Mouse (Mus musculus): ENCODE measurements at regions not wholly inside any gene's neighbourhood (a gene's known extent, or its start where the extent isn't known, plus 50 kb on each side); places are given as distances from the start of the nearest gene placed in this dataset.
A peak's percentile ranks its signal among the peaks of the same experiment; 100 is the strongest.

GRCm38 (mm10) chr2:48409876-48410275, 404.0 kb upstream of the Acvr2a start:
- DNase-seq: no peak

DNA sequence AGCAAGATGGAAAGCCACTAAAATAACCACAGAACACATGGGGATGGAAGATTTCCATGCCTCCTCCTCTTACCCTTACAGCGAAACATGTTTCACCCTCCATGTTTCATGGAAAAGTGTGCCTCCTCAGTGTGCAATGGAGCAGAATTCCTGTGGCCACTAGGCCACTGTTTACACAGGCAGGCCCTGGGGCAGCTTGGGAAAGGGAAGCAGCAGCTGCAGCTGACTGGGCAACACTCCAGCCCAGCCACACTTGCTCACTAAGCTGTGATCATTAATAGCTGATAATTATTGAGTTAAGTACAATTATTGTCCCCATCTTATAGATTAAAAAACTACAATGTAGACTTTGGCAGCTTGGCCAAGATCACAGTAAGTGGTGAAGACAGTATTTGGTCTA, 402.5 kb upstream of the Acvr2a start:
- DNase-seq: no peak

GRCm38 (mm10) chr2:48412683-48413440, 401.0 kb upstream of the Acvr2a start:
- no peak for DNase-seq

- no peak for DNase-seq
Measured at GRCm38 (mm10) chr2:48414596-48415481, 399.1 kb upstream of the Acvr2a start.

DNA sequence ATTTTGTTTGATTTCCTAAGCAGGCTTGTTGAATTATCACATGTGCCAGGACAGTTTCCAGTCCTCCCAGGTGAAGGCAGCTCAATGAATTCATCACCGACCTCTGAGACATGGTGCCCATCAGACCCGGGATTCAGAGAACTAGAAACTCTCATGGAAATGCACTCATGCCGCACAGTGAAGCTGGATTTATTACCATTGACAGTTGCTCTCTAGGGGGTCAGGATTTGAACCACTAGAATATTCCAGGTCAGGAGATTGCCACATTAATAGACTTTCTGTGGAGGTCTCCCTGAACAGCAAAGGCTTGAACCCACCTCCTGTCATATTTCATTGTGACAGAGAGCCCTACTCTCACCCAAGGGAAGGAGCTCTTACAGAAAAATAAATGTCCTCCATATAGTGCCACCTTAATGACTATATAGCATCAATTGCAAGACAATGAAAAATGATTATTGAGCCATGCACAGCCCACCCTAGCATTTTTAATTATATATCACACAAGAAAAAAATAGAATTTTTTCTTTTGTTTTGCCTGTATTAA, 397.6 kb upstream of the Acvr2a start:
- no peak for DNase-seq

- no peak for DNase-seq
Measured at GRCm38 (mm10) chr2:48417000-48417596, 396.8 kb upstream of the Acvr2a start.

- DNase-seq: no peak
Measured at GRCm38 (mm10) chr2:48420791-48421190, 393.1 kb upstream of the Acvr2a start.

- no peak for DNase-seq
Measured at GRCm38 (mm10) chr2:48423861-48424442, 390.0 kb upstream of the Acvr2a start.

GRCm38 (mm10) chr2:48424562-48424961, 389.3 kb upstream of the Acvr2a start:
- no peak for DNase-seq

DNA sequence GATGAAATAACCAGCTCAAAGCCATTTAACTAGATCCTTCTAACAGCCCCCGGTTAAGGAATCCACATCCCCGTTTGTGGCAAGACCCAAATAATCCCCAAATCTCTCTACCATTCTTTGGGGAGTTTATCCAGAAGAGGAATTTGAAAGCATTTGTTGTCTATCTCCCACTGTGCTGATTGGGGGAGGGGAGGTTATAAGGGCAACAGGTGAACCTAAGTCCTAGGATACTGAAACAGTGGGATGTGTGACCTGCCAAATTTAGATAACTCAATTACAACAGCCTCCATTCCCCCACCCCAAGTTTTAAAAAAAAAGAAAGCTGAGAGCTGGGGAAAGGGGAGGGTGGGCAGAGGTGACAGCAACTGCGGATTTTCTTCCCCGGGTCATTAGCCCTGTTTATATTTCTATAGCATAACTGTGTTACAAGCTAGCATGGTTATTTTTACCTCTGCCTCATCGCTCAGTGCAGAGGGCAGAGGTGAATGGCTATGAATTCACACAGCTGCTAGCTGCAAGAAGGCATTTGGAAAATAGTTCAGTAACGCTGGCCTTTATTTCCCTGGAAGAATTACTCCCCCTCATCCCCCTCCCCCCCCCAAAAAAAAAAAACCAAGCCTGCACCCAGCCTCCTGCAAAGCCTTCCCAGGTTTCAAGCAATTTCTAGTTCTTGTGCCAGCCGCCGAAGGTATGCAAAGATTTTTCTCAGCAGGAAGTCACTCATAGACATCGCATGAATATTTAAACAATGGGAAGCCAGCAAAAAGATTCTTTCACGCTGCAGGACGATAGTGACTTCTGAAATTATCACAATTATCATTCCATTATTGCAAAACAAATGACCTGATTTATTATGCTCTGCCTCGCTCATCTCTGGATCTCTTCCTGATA, 388.5 kb upstream of the Acvr2a start:
- no peak for DNase-seq

GRCm38 (mm10) chr2:48432545-48432944, 381.4 kb upstream of the Acvr2a start:
- no peak for DNase-seq

GRCm38 (mm10) chr2:48441296-48441990, 372.5 kb upstream of the Acvr2a start:
- DNase-seq: no peak

GRCm38 (mm10) chr2:48441991-48442544, 371.8 kb upstream of the Acvr2a start:
- no peak for DNase-seq

DNA sequence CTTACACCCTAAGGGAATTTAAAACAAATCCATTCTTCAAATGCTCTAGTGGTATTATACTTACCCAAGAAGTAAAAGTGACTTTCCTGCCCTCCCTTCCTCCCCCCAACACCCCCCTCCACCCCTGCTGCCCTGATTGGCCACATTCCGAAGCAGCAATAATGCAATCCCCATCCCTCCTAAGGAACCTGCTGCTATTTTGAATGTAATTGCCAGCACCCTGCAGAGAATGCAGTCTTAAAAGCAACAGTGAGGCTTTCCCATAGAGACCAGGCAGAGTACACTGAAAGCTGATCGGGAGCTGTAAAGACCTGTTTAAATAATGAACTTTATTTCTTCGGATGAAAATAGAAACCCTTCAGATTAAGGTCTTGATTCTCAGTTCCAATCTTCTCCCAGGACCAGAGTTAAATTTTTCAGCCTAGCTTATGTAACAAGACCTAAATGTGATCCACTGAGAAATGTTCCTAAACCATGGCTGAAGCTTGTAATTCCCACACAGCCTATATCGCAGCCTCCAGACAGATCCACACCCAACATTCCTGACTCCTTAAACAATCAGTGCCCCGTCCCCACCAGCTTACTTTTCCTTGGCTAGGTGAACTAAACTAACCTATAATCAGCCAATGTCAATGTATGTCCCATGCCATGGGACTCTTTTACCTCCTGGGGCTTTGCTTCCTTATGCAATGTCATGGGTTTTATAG, 367.9 kb upstream of the Acvr2a start:
- DNase-seq: no peak

DNA sequence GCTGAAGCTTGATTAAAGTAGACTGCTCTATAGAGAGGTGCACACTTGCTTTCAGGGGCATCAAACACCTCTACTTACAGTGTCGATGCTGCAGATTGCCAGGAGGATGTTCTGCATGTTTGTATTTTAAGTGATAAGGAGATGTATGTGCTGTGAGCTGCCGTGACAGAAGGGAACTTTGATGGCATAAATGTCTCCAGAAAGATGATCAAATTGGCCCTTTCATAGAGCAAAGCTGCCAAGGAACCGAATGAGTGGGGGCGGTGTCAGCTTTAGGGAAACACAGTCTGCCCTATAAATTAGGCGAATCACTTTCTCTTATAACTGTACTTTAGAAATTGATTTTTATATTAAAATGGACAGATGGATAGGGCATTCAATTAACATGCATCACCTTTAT, 367.3 kb upstream of the Acvr2a start:
- DNase-seq: no peak

DNA sequence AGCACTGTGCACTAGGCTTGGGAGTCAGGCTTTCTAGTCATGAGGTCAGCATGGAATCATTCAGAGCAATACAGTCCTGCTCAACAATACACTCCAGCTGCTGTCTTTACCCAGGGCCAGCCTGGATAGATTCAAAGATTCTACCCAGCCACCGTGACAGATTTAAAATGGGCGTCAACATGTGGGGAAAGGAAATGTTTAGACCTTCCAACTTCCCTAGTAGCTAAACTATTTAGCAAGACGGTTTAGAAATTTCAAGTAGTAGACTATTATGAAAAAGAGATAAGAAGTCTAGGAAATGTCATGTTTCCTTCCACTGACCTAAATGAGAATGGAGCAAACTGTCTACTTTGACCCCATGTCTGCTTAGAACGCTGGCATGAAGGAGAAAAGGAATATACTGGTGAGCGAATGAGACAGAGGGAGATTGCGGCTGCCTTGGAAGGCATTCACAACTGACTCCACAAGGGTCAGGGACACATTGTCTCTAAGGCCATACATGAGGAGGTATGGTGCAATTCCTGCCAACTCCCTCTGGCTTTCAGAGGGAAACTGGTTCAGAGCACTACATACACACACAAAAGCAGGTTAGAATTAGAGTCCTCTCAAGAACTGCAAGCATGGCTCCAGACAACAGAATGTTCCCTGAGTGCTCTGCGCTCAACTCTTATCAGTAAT, 364.6 kb upstream of the Acvr2a start:
- no peak for DNase-seq

GRCm38 (mm10) chr2:48456072-48457040, 357.6 kb upstream of the Acvr2a start:
- DNase-seq: peak; percentile 29

- no peak for DNase-seq
Measured at GRCm38 (mm10) chr2:48457117-48457516, 356.8 kb upstream of the Acvr2a start.

Measured in cerebellum, adult 9-11 months (tissue).